Mouse (Mus musculus) gastrocnemius, postnatal 36 days (tissue): ENCODE results near the gene Ccsap. TPM values are rescaled to one million over a fixed set of nuclear protein-coding genes. Genes with fewer than 3 reads are reported as not detected.

Source experiments
- DNase-seq, 2 experiments: peaks; one replicate each; pipeline ENCODE4 v3.0.0; 2022
- intact Hi-C: fragments of 180-260 bp; cut with DNase I; formaldehyde crosslinking; loops from one replicate; pipeline ENCODE4 v1.15.1; 2025
- total RNA-seq, 2 experiments: library from RNA; stranded (reverse); gene quantifications; 2 replicates each; pipeline ENCODE4 v1.2.3; 2021

Ccsap gene
- total RNA-seq, 2 experiments from 2014 or later = 0.54 to 0.66 TPM

GRCm38 (mm10) chr8:123807852-123808573, 52.0 kb downstream of the Ccsap start:
- intact Hi-C loops = no loop called here
- DNase-seq = no peak

GRCm38 (mm10) chr8:123807024-123807431, 53.0 kb downstream of the Ccsap start:
- intact Hi-C loops = no loop called here
- no peak for DNase-seq

- no peak for DNase-seq
- intact Hi-C loops = no loop called here
Measured at GRCm38 (mm10) chr8:123806374-123806935, 53.6 kb downstream of the Ccsap start.

GRCm38 (mm10) chr8:123805718-123806373, 54.2 kb downstream of the Ccsap start, which contains the start of gene Rab4a:
Gene Rab4a, plus strand, starts transcription at chr8:123805985.
- intact Hi-C loops = no loop called here
- peak; percentile 68 to 83 for DNase-seq

- no peak for DNase-seq
- intact Hi-C loops = no loop called here
Measured at GRCm38 (mm10) chr8:123805209-123805717, 54.7 kb downstream of the Ccsap start.

GRCm38 (mm10) chr8:123804586-123804985, 55.4 kb downstream of the Ccsap start:
- no peak for DNase-seq

GRCm38 (mm10) chr8:123803639-123804038, 56.4 kb downstream of the Ccsap start:
- no peak for DNase-seq
- intact Hi-C loops = no loop called here

More at GRCm38 (mm10) chr8:123804586-123804985, 55.4 kb downstream of the Ccsap start:
- intact Hi-C loops = no loop called here

- intact Hi-C loops = no loop called here
- DNase-seq = no peak
Measured at GRCm38 (mm10) chr8:123801538-123801937, 58.5 kb downstream of the Ccsap start.

GRCm38 (mm10) chr8:123800867-123801266, 59.1 kb downstream of the Ccsap start:
- no peak for DNase-seq
- intact Hi-C loops = no loop called here

GRCm38 (mm10) chr8:123799885-123800284, 60.1 kb downstream of the Ccsap start:
- intact Hi-C loops = no loop called here
- DNase-seq = no peak

- intact Hi-C loops = no loop called here
Measured at GRCm38 (mm10) chr8:123799434-123799833, 60.6 kb downstream of the Ccsap start.

GRCm38 (mm10) chr8:123797928-123798327, 62.1 kb downstream of the Ccsap start:
- no peak for DNase-seq

More at GRCm38 (mm10) chr8:123799434-123799833, 60.6 kb downstream of the Ccsap start:
- no peak for DNase-seq

GRCm38 (mm10) chr8:123796758-123797157, 63.3 kb downstream of the Ccsap start:
- no peak for DNase-seq
- intact Hi-C loops = no loop called here

More at GRCm38 (mm10) chr8:123797928-123798327, 62.1 kb downstream of the Ccsap start:
- intact Hi-C loops = no loop called here

GRCm38 (mm10) chr8:123794766-123795165, 65.2 kb downstream of the Ccsap start:
- no peak for DNase-seq
- intact Hi-C loops = no loop called here

GRCm38 (mm10) chr8:123793900-123794299, 66.1 kb downstream of the Ccsap start:
- intact Hi-C loops = no loop called here
- DNase-seq = no peak

GRCm38 (mm10) chr8:123791845-123792225, 68.2 kb downstream of the Ccsap start:
- DNase-seq = no peak
- intact Hi-C loops = no loop called here

- DNase-seq = no peak
- intact Hi-C loops = no loop called here
Measured at GRCm38 (mm10) chr8:123791101-123791844, 68.7 kb downstream of the Ccsap start.
